Mouse (Mus musculus) forebrain, embryonic 15.5 days (tissue): Measurements from ENCODE around the gene Pitpnm2. TPM values are rescaled to one million over a fixed set of nuclear protein-coding genes. Genes with fewer than 3 reads are reported as not detected.

Experiments used
- ATAC-seq: fragments of 200-750 bp; cut with Nextera tagmentation; replicated peaks from 2 replicates; pipeline ENCODE4 v1.8.0; 2017; ENCODE audit warnings: mild to moderate bottlenecking, moderate TSS enrichment, moderate library complexity
- H3K27ac ChIP-seq: fragments of 300-500 bp; sonication (generic); replicated peaks from 2 replicates; pipeline ENCODE4 v1.5.1; 2015; ENCODE audit warnings: mild to moderate bottlenecking, inconsistent platforms
- H3K27me3 ChIP-seq: fragments of 300-500 bp; sonication (generic); 2 replicates; pipeline ENCODE4 v1.6.1; 2015; ENCODE audit warnings: inconsistent platforms
- H3K36me3 ChIP-seq: fragments of 300-500 bp; sonication (generic); 2 replicates; pipeline ENCODE4 v1.6.1; 2015; ENCODE audit warnings: mild to moderate bottlenecking, inconsistent platforms
- H3K4me1 ChIP-seq: fragments of 300-500 bp; sonication (generic); 2 replicates; pipeline ENCODE4 v1.6.1; 2015; ENCODE audit warnings: inconsistent platforms
- H3K4me2 ChIP-seq: fragments of 300-500 bp; sonication (generic); replicated peaks from 2 replicates; pipeline ENCODE4 v1.6.1; 2015; ENCODE audit warnings: mild to moderate bottlenecking, inconsistent platforms
- H3K4me3 ChIP-seq: fragments of 300-500 bp; sonication (generic); 2 replicates; pipeline ENCODE4 v1.5.1; 2015; ENCODE audit warnings: mild to moderate bottlenecking, inconsistent platforms
- H3K9ac ChIP-seq: fragments of 300-500 bp; sonication (generic); replicated peaks from 2 replicates; pipeline ENCODE4 v1.6.1; 2015; ENCODE audit warnings: mild to moderate bottlenecking, inconsistent platforms
- H3K9me3 ChIP-seq: fragments of 300-500 bp; sonication (generic); 2 replicates; pipeline ENCODE4 v1.6.1; 2016; ENCODE audit warnings: inconsistent platforms
- WGBS: fragments of 180-500 bp; shearing (Covaris S2); methylation state at CpG from one replicate; pipeline ENCODE4 v1.1.7; 2015; ENCODE audit warnings: mixed read lengths; 5-methylcytosine and 5-hydroxymethylcytosine counted together
- polyA plus RNA-seq: library from polyadenylated mRNA; unstranded; fragments of >200 nt; fragmentation: Nextera tagmentation; extraction: Ambion mirVana; gene quantifications from 2 replicates; pipeline ENCODE4 v1.2.1, GENCODE M21; 2015

Gene Pitpnm2
- polyA plus RNA-seq, 1 experiment from 2014 or later: 10.9 TPM

- Histone ChIP-seq H3K9ac (no peak overlapping the region), H3K4me2 (no peak overlapping the region), H3K27ac (no peak overlapping the region), H3K9me3 (no peaks in the 10 kb centered on the region), H3K4me3 (no peak overlapping the region), H3K27me3 (no peaks in the 10 kb centered on the region), H3K4me1 (no peaks in the 10 kb centered on the region), H3K36me3 (peaks cover 35% of the 10 kb centered on the region)
- WGBS: 81% methylated on average over 5 of the region's 5 CpGs
- ATAC-seq: no peak
Measured at GRCm38 (mm10) chr5:124134261-124134660, 115.3 kb downstream of the Pitpnm2 start.

GRCm38 (mm10) chr5:124125093-124125492, 124.5 kb downstream of the Pitpnm2 start:
- Histone ChIP-seq H3K27ac (no peak overlapping the region), H3K9ac (no peak overlapping the region), H3K4me2 (no peak overlapping the region), H3K9me3 (no peaks in the 10 kb centered on the region), H3K4me1 (no peaks in the 10 kb centered on the region), H3K36me3 (peaks cover 63% of the 10 kb centered on the region), H3K4me3 (no peak overlapping the region), H3K27me3 (no peaks in the 10 kb centered on the region)
- 90% methylated on average over 11 of the region's 11 CpGs for WGBS
- ATAC-seq: no peak

- ATAC-seq: no peak
- H3K27me3 ChIP-seq: no peaks in the 10 kb centered on the region
Measured at GRCm38 (mm10) chr5:124122357-124122756, 127.2 kb downstream of the Pitpnm2 start.

GRCm38 (mm10) chr5:124119204-124119603, 130.4 kb downstream of the Pitpnm2 start:
- peaks cover 49% of the 10 kb centered on the region for H3K36me3 ChIP-seq
- ATAC-seq: no peak
- H3K27ac ChIP-seq: no peak overlapping the region
- no peaks in the 10 kb centered on the region for H3K27me3 ChIP-seq
- no peak overlapping the region for H3K4me3 ChIP-seq
- 78% methylated on average over 5 of the region's 5 CpGs for WGBS
- H3K4me2 ChIP-seq: no peak overlapping the region
- H3K4me1 ChIP-seq: peaks cover 22% of the 10 kb centered on the region
- no peak overlapping the region for H3K9ac ChIP-seq
- no peaks in the 10 kb centered on the region for H3K9me3 ChIP-seq

More at GRCm38 (mm10) chr5:124122357-124122756, 127.2 kb downstream of the Pitpnm2 start:
- Histone ChIP-seq H3K4me1 (peaks cover 6% of the 10 kb centered on the region), H3K27ac (no peak overlapping the region), H3K9ac (no peak overlapping the region), H3K4me3 (no peak overlapping the region), H3K4me2 (no peak overlapping the region), H3K9me3 (no peaks in the 10 kb centered on the region), H3K36me3 (peaks cover 62% of the 10 kb centered on the region)
- 90% methylated on average over 18 of the region's 18 CpGs for WGBS

- H3K9me3 ChIP-seq: no peaks in the 10 kb centered on the region
- peak within 1 kb of the TSS; percentile 97 for H3K4me2 ChIP-seq
- peaks cover 32% of the 10 kb centered on the region for H3K36me3 ChIP-seq
- H3K4me3 ChIP-seq: peak within 1 kb of the TSS; percentile 58
- H3K27me3 ChIP-seq: no peaks in the 10 kb centered on the region
- H3K27ac ChIP-seq: peak within 1 kb of the TSS; percentile 80
- peak within 1 kb of the TSS; percentile 73 for H3K9ac ChIP-seq
- WGBS: 2% methylated on average over 64 of the region's 64 CpGs
- ATAC-seq: peak; percentile 26
- peaks cover 36% of the 10 kb centered on the region for H3K4me1 ChIP-seq
Measured at GRCm38 (mm10) chr5:124115990-124116845, 133.3 kb downstream of the Pitpnm2 start, which contains the start of gene Arl6ip4. Gene Arl6ip4, plus strand, starts transcription at chr5:124116089.

GRCm38 (mm10) chr5:124115531-124115930, 134.0 kb downstream of the Pitpnm2 start:
- H3K4me2 ChIP-seq: peak overlapping the region; percentile 97
- H3K27me3 ChIP-seq: no peaks in the 10 kb centered on the region
- 24% methylated on average over 7 of the region's 7 CpGs for WGBS
- H3K9ac ChIP-seq: peak overlapping the region; percentile 73
- H3K27ac ChIP-seq: peak overlapping the region; percentile 80
- H3K4me3 ChIP-seq: peak overlapping the region; percentile 58
- ATAC-seq: no peak
- no peaks in the 10 kb centered on the region for H3K9me3 ChIP-seq
- H3K36me3 ChIP-seq: peaks cover 25% of the 10 kb centered on the region
- peaks cover 41% of the 10 kb centered on the region for H3K4me1 ChIP-seq

- Histone ChIP-seq H3K4me3 (no peak overlapping the region), H3K27ac (no peak overlapping the region), H3K4me2 (no peak overlapping the region), H3K9ac (no peak overlapping the region), H3K36me3 (peaks cover 15% of the 10 kb centered on the region), H3K27me3 (no peaks in the 10 kb centered on the region), H3K4me1 (peaks cover 41% of the 10 kb centered on the region), H3K9me3 (no peaks in the 10 kb centered on the region)
- WGBS: 92% methylated on average over 24 of the region's 24 CpGs
- no peak for ATAC-seq
Measured at GRCm38 (mm10) chr5:124114276-124115025, 135.1 kb downstream of the Pitpnm2 start.

- Histone ChIP-seq H3K4me3 (peak overlapping the region; percentile 91), H3K4me2 (peak overlapping the region; percentile 82), H3K4me1 (peaks cover 41% of the 10 kb centered on the region), H3K9ac (peak overlapping the region; percentile 75), H3K27me3 (no peaks in the 10 kb centered on the region), H3K27ac (peak overlapping the region; percentile 95), H3K36me3 (peaks cover 4% of the 10 kb centered on the region; the same call in 1 of the 2 replicates), H3K9me3 (no peaks in the 10 kb centered on the region)
- WGBS: 13% methylated on average over 14 of the region's 14 CpGs
- ATAC-seq: no peak
Measured at GRCm38 (mm10) chr5:124113030-124113429, 136.5 kb downstream of the Pitpnm2 start.

GRCm38 (mm10) chr5:124112531-124112930, 137.0 kb downstream of the Pitpnm2 start:
- no peaks in the 10 kb centered on the region for H3K9me3 ChIP-seq
- WGBS: under 1% methylated on average over 18 of the region's 18 CpGs
- ATAC-seq: no peak
- peaks cover 37% of the 10 kb centered on the region for H3K4me1 ChIP-seq
- peak overlapping the region; percentile 82 for H3K4me2 ChIP-seq
- peak overlapping the region; percentile 91 for H3K4me3 ChIP-seq
- H3K27me3 ChIP-seq: no peaks in the 10 kb centered on the region
- H3K9ac ChIP-seq: peak overlapping the region; percentile 75
- peak overlapping the region; percentile 95 for H3K27ac ChIP-seq
- H3K36me3 ChIP-seq: no peaks in the 10 kb centered on the region

- Histone ChIP-seq H3K4me2 (peak within 1 kb of the TSS; percentile 82), H3K9me3 (no peaks in the 10 kb centered on the region), H3K9ac (peak within 1 kb of the TSS; percentile 75), H3K4me1 (peaks cover 30% of the 10 kb centered on the region), H3K36me3 (no peaks in the 10 kb centered on the region), H3K4me3 (peak within 1 kb of the TSS; percentile 91), H3K27me3 (no peaks in the 10 kb centered on the region), H3K27ac (peak within 1 kb of the TSS; percentile 95)
- ATAC-seq: peak; percentile 97
- 2% methylated on average over 66 of the region's 66 CpGs for WGBS
Measured at GRCm38 (mm10) chr5:124111742-124112497, 137.6 kb downstream of the Pitpnm2 start, which contains the start of gene Ogfod2. Gene Ogfod2, plus strand, starts transcription at chr5:124112297.

GRCm38 (mm10) chr5:124111077-124111741, 138.4 kb downstream of the Pitpnm2 start:
- Histone ChIP-seq H3K4me3 (peak overlapping the region; percentile 91), H3K4me1 (peaks cover 25% of the 10 kb centered on the region), H3K4me2 (peak overlapping the region; percentile 82), H3K36me3 (no peaks in the 10 kb centered on the region), H3K9me3 (no peaks in the 10 kb centered on the region), H3K27ac (peak overlapping the region; percentile 95), H3K9ac (peak overlapping the region; percentile 51), H3K27me3 (no peaks in the 10 kb centered on the region)
- ATAC-seq: peak; percentile 26
- 21% methylated on average over 17 of the region's 17 CpGs for WGBS
